Mouse (Mus musculus) heart, postnatal 0 days (tissue): ENCODE results near the gene Col4a1.

Experiments
- CTCF ChIP-seq: IDR thresholded peaks from 2 replicates; pipeline ENCODE4 v1.5.1; 2016; ENCODE audit warnings: antibody characterized with exemption, control low read depth, low read depth
- EP300 ChIP-seq: IDR thresholded peaks from 2 replicates; pipeline ENCODE4 v1.6.1; 2016; ENCODE audit warnings: antibody characterized with exemption, low read depth

GRCm38 (mm10) chr8:11280721-11281268 is 31.8 kb downstream of the Col4a1 start:
- TF ChIP-seq CTCF (no peak), EP300 (no peak)
